Mouse (Mus musculus) testis, adult 2 months (tissue): ENCODE measurements around the gene Akt2.

Source experiments
- CTCF ChIP-seq: fragments of 200-500 bp; IDR thresholded peaks from 2 replicates; pipeline ENCODE4 v1.5.1; 2012; ENCODE audit warnings: low read depth, mild to moderate bottlenecking, inconsistent platforms, low read length, moderate library complexity; ENCODE audit not compliant: control insufficient read depth, insufficient read depth, insufficient replicate concordance
- POLR2A ChIP-seq: fragments of 200-500 bp; IDR thresholded peaks from 2 replicates; pipeline ENCODE4 v1.6.1; 2012; ENCODE audit warnings: low read depth, mild to moderate bottlenecking, inconsistent platforms, low read length, moderate library complexity; ENCODE audit not compliant: control insufficient read depth

- no peak for TF ChIP-seq CTCF
- TF ChIP-seq POLR2A = no peak
Observed at GRCm38 (mm10) chr7:27580380-27581174, 10.8 kb upstream of the Akt2 start.
